In the genomic region with DNA sequence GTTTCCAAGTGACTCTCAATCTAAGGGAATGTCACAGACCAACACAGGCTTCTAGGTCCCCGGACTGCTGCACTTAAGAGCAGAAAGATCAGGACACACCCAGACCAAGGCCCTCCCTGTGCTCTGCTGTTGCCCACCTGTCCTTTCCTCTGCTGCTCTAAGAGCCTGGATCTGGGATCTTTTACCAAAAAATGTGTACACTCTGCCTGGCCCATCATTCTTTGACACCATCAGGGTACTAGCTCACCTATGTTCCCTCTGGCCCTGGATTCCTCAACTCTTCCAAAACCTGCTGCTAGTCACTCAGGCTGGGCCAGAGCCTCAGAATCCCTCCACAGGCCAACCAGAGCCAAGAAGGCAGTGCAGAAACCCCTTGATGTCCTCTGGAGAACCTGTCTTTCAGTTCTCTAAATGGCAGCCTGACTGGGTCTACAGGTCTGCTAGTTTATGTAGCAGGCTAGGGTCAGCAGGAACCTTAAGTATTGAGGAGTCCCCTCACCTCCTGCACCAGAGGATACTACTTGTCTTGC, we compare ENCODE assay signal across 8 mouse cellular contexts. TPM values are rescaled to one million over a fixed set of nuclear protein-coding genes. Genes with fewer than 3 reads are reported as not detected.
DNase-seq lines count a peak whose midpoint lies in the region; ATAC-seq and TF ChIP-seq lines count a peak whose summit lies in the region.

No protein-coding gene starts in this region.

- no peaks in the 10 kb centered on the region for H3K27me3 ChIP-seq in embryonic facial prominence, embryonic 13.5 days
- H3K27me3 ChIP-seq in stomach, postnatal 0 days (ENCODE audit: control insufficient read depth, insufficient read depth, low read length), result no peaks in the 10 kb centered on the region

- H3K4me1 ChIP-seq in embryonic facial prominence, embryonic 13.5 days, result peaks cover 54% of the 10 kb centered on the region
- H3K4me1 ChIP-seq in stomach, postnatal 0 days (replicated peaks; ENCODE audit: control insufficient read depth, insufficient read depth), result peaks cover 23% of the 10 kb centered on the region

- TF ChIP-seq EP300 in stomach, postnatal 0 days (optimal IDR thresholded peaks at IDR 0.05), result no peak

- no peak overlapping the region for H3K27ac ChIP-seq in embryonic facial prominence, embryonic 13.5 days
- H3K27ac ChIP-seq in stomach, postnatal 0 days (replicated peaks), result no peak overlapping the region

- TF ChIP-seq CTCF in stomach, postnatal 0 days (IDR thresholded peaks at IDR 0.05; ENCODE audit: low read depth), result no peak

- peak; percentile 1 for DNase-seq in adrenal gland, postnatal 10 days
- DNase-seq in adrenal gland, postnatal 25 days, result no peak
- peak; percentile 2 to 6 for DNase-seq in layer of hippocampus, postnatal 25 days (ENCODE audit: extremely low spot score in 1 of 2, low spot score in 1 of 2)
- no peak for DNase-seq in layer of hippocampus, adult 9-10 months (ENCODE audit: low spot score)
- peak; percentile 7 for DNase-seq in kidney, postnatal 10 days
- DNase-seq in stomach, postnatal 0 days (ENCODE audit: low spot score), result no peak
- no peak for DNase-seq in spleen, adult 12 weeks (ENCODE audit: low spot score)

- peak overlapping the region; percentile 83; the same call in 1 of the 2 replicates for H3K9ac ChIP-seq in embryonic facial prominence, embryonic 13.5 days
- H3K9ac ChIP-seq in stomach, postnatal 0 days (ENCODE audit: low read length), result peak overlapping the region; percentile 23; the same call in 1 of the 2 replicates

- ATAC-seq in embryonic facial prominence, embryonic 13.5 days (ENCODE audit: insufficient number of reproducible peaks, insufficient read depth, low FRiP score, low TSS enrichment, low read depth), result no peak
- ATAC-seq in stomach, postnatal 0 days (ENCODE audit: low FRiP score, low TSS enrichment), result no peak

- peak overlapping the region; percentile 97; the same call in 1 of the 2 replicates for H3K4me3 ChIP-seq in embryonic facial prominence, embryonic 13.5 days
- no peak overlapping the region for H3K4me3 ChIP-seq in stomach, postnatal 0 days (ENCODE audit: low read depth, low read length)

- WGBS in embryonic facial prominence, embryonic 13.5 days, result 91% methylated on average over 1 of the region's 1 CpGs
- 60% methylated on average over 1 of the region's 1 CpGs for WGBS in stomach, postnatal 0 days

- H3K9me3 ChIP-seq in embryonic facial prominence, embryonic 13.5 days, result no peaks in the 10 kb centered on the region
- H3K9me3 ChIP-seq in stomach, postnatal 0 days (ENCODE audit: control insufficient read depth, low read length), result no peaks in the 10 kb centered on the region

- peak overlapping the region; percentile 89 for H3K4me2 ChIP-seq in embryonic facial prominence, embryonic 13.5 days
- H3K4me2 ChIP-seq in stomach, postnatal 0 days (replicated peaks; ENCODE audit: low read depth), result peak overlapping the region; percentile 79; the same call in 1 of the 2 replicates

- peaks cover 38% of the 10 kb centered on the region for H3K36me3 ChIP-seq in embryonic facial prominence, embryonic 13.5 days
- H3K36me3 ChIP-seq in stomach, postnatal 0 days (ENCODE audit: control insufficient read depth, insufficient read depth, low read length), result no peaks in the 10 kb centered on the region

RNA-seq across cellular contexts. Expression of a gene that starts 2.4 kb away (rescaled TPM):
- 100 to 1,000 TPM; 140 to 144 TPM for total RNA-seq in adrenal gland, postnatal 10 days (2021)
- 144 and 161 TPM in 2 replicates for total RNA-seq in adrenal gland, postnatal 25 days (2021)
- total RNA-seq in layer of hippocampus, postnatal 25 days (2021), result 10 to 100 TPM; 84.6 to 93.3 TPM
- 41.1 and 44.7 TPM in 2 replicates for polyA plus RNA-seq in embryonic facial prominence, embryonic 13.5 days (2015; fragmentation: Nextera tagmentation; extraction: Ambion mirVana)
- polyA plus RNA-seq in stomach, postnatal 0 days (2015; fragmentation: Nextera tagmentation; extraction: Ambion mirVana), result 20.1 and 21.2 TPM in 2 replicates

RNA-seq across cellular contexts. Expression of a gene that starts 15.8 kb away (rescaled TPM):
- total RNA-seq in adrenal gland, postnatal 10 days (2021), result 1 to 10 TPM; 9.3 to 9.8 TPM
- 10.1 and 12.5 TPM in 2 replicates for total RNA-seq in adrenal gland, postnatal 25 days (2021)
- total RNA-seq in layer of hippocampus, postnatal 25 days (2021), result 1 to 10 TPM; 5.6 to 5.7 TPM
- polyA plus RNA-seq in embryonic facial prominence, embryonic 13.5 days (2015; fragmentation: Nextera tagmentation; extraction: Ambion mirVana), result 40.8 and 41.9 TPM in 2 replicates
- polyA plus RNA-seq in stomach, postnatal 0 days (2015; fragmentation: Nextera tagmentation; extraction: Ambion mirVana), result 10.8 and 12.3 TPM in 2 replicates

RNA-seq across cellular contexts. Expression of a gene that starts 15.9 kb away (rescaled TPM):
- total RNA-seq in adrenal gland, postnatal 10 days (2021), result 10 to 100 TPM; 37.3 to 40.0 TPM
- total RNA-seq in adrenal gland, postnatal 25 days (2021), result 9.4 and 13.0 TPM in 2 replicates
- total RNA-seq in layer of hippocampus, postnatal 25 days (2021), result 1 to 10 TPM in 1 of 2 experiments, under 1 TPM in 1; 0.63 to 1.0 TPM
- polyA plus RNA-seq in embryonic facial prominence, embryonic 13.5 days (2015; fragmentation: Nextera tagmentation; extraction: Ambion mirVana), result 0.60 and 1.2 TPM in 2 replicates
- 0.07 and 0.19 TPM in 2 replicates for polyA plus RNA-seq in stomach, postnatal 0 days (2015; fragmentation: Nextera tagmentation; extraction: Ambion mirVana)

Comparison
In these comparisons a context has a peak if more than half of its experiments do, and no peak if none do; other contexts are left out.
1. DNase-seq: peak in adrenal gland, postnatal 10 days (single experiment), layer of hippocampus, postnatal 25 days (2 of 2) and kidney, postnatal 10 days (single experiment); none in adrenal gland, postnatal 25 days (single experiment), layer of hippocampus, adult 9-10 months (single experiment), stomach, postnatal 0 days (single experiment) and spleen, adult 12 weeks (single experiment).